Mouse (Mus musculus) lung, postnatal 0 days (tissue): ENCODE data around the gene Lsg1.

Experiments used
- CTCF ChIP-seq: IDR thresholded peaks from 2 replicates; pipeline ENCODE4 v1.5.1; 2016; ENCODE audit warnings: antibody characterized with exemption, mild to moderate bottlenecking
- EP300 ChIP-seq: IDR thresholded peaks from 2 replicates; pipeline ENCODE4 v1.6.1; 2016; ENCODE audit warnings: antibody characterized with exemption, mild to moderate bottlenecking, control low read depth

DNA sequence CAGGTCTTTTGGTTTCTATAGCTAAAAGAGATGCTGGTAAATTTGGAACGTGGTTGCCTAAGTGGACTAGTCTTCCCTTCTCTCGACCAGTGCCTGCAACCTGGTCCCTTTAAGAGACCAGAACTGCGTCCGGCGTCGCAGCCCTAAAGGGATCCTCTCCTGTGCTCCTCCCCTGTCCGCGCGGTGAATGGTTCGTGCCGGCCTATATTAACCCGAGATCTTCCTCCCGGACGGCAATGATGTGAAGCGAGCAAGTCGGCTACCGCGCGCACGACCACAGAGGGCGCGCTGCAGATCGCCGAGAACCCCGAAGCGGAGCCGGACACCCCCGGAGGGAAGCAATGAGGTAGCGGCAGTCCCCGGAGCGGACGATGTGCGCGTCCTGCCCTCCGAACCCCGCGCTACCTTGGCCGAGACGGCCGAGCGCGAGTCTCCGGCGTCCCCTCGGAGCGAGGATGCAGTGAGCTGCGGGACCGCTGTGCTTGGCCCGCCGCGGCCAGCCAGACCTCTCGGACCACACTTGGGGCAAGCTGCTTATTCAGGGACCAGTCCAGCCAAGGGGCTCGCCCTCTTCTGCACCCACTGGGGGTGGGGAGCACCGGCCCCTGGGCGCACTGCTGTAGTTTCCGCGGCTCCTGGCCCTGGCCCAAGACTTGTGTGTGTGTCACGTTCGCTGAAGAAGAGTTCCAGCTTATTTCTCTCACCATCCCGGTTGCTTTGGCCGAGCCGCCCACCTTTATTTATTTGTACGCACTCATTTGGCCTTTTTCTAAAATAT is 12.3 kb upstream of the Lsg1 start, which contains the start of gene Fam43a:
- TF ChIP-seq CTCF (peak; percentile 69), EP300 (no peak)
